Mouse (Mus musculus): ENCODE data around the gene Efna3.

Efna3 gene

GRCm38 (mm10) chr3:89337721-89338578 lies 15.2 kb upstream of the Efna3 start, which contains the start of gene Efna4:
TSS of gene Efna4 (minus strand) at chr3:89338028.
- DNase-seq, result peak; percentile 90

GRCm38 (mm10) chr3:89337062-89337720 lies 14.4 kb upstream of the Efna3 start:
- no peak for DNase-seq

DNA sequence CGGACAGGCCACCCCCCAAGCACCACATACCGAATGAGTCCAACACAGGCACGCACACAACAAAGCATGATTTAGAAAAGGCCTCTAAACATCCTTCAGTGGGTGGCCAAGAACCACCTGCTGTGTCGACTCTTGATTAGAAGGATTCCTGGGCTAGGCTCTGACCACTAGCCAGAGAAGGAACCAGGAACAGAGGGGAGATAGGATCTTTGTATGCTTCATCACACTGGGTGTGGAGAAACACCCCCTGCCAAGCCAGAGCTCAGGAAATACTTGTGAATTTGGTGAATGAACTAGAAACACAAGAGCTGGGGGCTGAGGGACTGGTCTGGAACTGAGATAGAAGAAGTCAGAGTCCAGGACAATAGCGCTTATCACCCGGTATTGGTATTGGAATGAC lies 13.8 kb upstream of the Efna3 start:
- no peak for DNase-seq

GRCm38 (mm10) chr3:89333053-89333452 lies 10.3 kb upstream of the Efna3 start:
- no peak for DNase-seq

- DNase-seq, result no peak
These were observed 9.7 kb upstream of the Efna3 start for GRCm38 (mm10) chr3:89332476-89332875.

- DNase-seq, result no peak
These were observed 9.2 kb upstream of the Efna3 start for GRCm38 (mm10) chr3:89332013-89332412.

DNA sequence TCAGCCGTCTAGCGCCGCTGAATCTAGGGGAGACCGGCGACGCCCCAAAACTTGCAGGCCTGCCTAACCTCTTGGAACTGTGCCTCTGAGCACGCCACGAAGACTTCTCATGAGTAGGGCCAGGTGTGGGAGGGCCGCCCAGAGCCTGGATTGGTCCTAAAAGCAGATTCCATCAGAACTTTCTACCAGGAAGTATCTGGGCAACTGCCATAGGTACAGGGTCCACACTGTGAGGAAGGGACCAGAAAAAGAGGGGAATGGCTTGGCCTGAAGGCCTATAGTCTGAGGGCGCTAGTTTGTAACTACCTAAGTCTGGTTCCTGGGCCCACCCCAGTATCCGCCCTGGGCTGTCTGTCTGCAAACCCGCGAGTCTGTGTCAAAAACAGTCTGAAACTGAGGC lies 8.8 kb upstream of the Efna3 start:
- no peak for DNase-seq

- DNase-seq, result peak; percentile 71
These were observed 8.2 kb upstream of the Efna3 start for GRCm38 (mm10) chr3:89330948-89331347.

DNA sequence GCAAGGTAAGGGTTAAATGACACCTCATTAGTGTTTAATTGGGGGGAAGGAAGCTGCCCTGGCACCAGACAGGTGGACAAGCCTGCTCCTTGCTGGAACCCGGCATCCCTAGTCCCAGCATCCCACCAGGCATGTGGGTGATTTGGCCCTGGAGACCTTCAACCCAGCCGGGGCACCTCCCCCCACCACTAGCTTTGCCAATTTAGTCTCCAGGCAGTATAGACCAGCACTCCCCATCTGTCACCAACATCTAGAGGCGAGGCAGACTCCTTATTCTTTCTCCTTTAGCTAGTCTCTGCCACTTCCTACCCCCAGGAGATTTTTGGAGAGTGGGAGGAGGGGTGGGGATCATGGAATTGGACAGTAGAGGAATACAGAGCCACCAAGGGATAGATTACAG lies 7.6 kb upstream of the Efna3 start:
- no peak for DNase-seq

DNA sequence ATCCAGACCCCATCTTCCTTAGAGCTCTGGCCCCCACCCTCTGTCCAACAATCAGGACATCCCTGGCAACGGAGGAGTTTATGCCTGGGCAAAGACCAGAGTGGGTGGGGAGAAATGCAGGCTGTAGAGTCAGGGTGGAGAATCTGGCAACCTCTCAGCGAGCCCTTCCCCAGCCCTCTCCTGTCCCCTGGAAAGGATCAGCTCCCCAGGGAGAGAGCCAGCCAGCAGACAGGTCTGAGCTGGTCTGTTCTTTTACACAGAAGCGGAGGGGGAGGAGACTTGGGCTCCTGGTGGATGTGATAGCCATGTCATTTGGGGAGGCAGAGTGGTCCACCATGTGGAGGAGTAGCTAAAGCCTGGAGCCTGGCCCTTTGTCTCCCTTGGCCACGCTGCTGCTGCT lies 5.9 kb upstream of the Efna3 start:
- DNase-seq, result no peak

DNA sequence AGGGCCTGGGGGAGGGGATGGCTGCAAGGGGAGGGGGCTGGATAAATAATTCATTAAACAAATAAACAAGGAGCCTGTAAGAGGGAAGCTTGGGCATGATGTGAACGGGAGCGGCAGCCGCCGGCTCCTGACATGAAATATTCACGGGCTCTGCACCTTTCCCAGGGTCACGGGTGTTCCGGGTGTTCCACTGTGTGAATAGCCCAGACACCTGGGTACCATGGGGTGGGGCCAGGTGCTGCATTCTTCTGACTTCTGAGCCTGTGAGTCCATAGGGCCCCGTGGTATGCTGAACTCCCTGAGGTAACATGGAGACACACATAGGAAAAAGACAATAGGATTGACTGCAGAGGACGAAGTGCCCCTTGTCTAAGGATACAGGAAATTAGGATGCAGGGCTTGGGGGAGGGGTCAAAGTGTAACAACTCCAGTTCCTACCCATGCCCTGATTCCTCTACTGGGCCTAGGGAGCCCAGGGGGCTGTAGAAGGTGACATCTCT lies 4.7 kb upstream of the Efna3 start:
- no peak for DNase-seq

DNA sequence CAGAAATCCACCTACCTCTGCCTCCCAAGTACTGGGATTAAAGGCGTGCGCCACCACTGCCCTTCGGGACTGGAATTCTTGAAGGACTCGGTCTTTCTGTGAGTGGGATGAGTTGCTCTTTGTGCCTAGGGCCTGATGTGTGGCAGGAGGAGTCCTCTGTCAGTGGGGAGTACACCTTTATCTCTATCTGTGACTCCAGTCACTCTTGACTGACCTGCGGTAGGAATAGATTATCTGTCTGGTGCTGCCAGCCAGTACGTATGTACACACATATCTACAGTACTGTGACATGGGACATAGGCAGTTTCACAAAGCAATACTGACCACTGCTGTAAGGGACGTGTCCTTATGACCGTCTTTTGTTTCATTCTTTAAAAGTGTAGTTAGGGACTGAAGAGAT lies 3.1 kb upstream of the Efna3 start:
- DNase-seq, result no peak

- no peak for DNase-seq
These were observed 649 bp downstream of the Efna3 start for GRCm38 (mm10) chr3:89322131-89322500.

DNA sequence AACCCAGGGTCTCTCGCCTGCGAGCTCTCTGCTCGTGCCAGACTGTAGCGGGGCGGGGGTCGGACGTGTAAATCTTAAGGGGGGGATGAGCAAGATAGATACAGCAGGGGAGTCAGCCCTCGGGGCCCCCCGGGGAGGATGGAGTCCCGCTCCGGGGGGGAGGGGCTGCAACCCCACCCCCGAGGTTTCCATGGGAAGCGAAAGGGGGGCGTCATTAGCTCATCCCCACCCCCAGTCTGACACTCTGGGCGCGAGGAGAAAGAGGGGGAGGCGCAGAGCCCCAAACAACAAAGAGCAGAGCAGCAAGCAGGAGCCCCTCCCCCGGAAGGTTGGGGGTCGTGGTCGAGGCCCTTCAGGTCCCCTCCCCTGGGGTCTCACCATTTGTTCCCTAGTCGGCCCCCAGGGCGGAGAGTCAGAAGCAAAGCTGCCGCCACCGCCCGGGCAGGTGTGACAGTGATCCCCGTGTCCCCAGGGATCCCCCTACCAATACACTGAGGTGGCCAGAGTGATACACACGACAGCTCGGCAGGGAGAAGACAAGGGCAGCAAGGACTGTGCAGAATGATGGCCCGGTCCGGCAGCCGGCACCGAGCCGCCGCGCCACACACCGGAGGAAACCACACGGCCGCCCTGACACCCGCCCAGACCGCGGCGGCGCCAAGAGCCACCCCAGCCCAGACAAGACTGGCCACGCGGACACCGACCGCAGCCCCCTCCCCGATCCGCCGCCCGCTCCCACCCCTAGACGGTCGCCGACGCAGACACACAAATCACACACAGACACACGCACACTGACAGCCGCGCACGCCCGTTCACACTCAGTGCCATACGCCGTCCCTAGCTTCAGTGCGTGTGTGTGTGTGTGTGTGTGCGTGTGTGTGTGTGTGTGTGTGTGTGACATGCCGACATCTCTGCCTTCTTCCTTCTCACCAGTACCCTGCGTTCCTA lies 1.3 kb downstream of the Efna3 start:
- peak; percentile 59 for DNase-seq

DNA sequence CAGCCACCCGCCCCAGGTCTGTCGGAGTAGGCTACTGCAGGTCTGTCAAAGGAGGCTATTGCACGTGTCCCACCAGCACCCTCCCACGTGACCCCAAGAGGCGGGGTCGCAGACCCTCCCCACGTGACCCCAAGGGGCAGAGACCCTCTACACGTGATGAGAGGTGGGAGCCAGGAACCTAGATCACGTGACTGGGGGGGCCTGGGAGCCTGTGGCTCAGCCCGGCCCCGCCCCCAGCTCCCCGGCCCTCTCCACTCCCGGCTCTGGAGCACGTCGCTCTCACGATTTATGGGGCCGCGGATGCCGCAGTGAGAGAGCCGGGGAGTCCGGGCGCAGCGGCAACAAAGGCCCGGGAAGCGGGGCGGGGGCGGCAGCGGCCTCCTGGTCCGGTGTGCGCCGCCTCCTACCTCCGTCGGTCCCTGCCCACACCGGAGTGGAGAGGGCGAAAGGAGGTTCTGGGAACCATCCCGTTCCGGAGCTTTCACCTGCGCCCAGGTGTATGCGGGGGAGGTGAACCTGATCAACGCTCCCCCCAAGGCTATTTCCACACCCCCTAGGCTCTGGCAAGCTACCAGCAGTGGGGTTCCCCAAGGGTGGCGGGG lies 2.1 kb downstream of the Efna3 start:
- peak; percentile 88 for DNase-seq

DNA sequence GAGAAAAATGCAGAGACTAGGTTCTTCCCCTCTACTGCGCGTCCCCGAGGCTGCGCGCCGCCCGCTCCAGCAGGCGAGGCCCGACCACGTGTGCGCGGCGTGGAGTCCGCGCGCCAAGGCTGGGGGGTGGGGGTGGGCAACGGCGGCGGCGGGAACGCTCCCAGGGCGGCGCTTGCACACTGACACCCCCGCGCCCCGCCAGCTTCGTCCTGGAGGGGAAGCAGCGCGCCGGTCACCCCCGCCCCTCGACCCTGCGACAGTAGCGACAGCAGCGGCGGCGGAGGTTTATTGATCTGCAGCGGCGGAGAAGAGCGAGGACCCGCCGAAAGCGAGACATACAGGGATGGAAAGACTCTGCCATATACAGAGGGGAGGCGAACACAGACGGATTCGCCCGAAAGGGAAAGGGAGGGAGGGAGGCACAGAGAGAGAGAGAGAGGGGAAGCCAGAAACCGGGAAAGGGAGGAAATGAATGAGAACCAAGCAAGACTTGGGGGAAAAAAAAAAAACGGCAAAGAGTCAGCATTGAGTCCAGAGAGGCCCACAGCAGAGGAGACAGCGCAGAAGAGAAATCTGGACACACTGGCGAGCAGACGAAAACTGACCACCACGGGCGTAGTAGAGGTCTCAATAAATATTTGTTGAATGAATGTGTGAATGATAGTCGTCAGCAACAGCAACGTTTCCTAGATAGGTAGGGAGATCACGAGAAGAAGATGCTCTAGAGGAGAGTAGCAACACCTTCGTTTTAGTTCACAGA lies 3.0 kb downstream of the Efna3 start:
- peak; percentile 61 for DNase-seq

DNA sequence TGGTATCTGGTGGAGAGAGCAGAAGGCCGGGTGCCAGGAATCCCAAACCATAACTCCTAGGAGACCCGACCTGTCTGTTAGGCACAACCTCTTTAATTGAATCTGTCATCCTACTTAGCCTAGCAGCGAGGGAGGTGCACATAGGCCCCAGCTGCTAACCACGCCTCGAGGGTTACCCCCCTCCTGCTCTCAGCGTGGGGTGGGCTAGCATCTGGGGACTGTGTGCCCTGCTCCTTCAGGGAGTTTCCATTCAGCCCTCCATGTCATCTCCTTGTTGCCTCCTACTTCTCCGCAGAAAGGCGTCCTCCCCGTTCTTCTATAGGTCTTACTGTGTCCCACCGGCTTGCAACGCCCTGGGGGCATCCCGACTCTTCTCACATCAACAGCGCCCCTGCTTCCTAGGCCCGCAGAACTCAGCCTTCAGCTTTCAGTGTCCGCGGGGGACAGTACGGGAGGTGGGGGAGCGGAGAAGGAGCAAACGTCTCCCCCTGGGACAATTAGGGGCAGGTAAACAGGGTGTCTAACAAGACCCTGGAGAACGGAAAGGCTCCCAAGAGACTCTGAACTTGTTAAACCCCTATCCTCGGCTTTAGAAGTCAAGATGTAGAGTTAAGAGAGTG lies 3.7 kb downstream of the Efna3 start:
- DNase-seq, result no peak

GRCm38 (mm10) chr3:89318316-89318715 lies 4.4 kb downstream of the Efna3 start:
- DNase-seq, result no peak

GRCm38 (mm10) chr3:89317246-89317645 lies 5.5 kb downstream of the Efna3 start:
- no peak for DNase-seq

- DNase-seq, result peak; percentile 90
These were observed 5.9 kb downstream of the Efna3 start for GRCm38 (mm10) chr3:89316833-89317232.

All from embryo, embryonic 11 days (tissue).